Mouse (Mus musculus): ENCODE data around the gene Smox.

Gene Smox

DNA sequence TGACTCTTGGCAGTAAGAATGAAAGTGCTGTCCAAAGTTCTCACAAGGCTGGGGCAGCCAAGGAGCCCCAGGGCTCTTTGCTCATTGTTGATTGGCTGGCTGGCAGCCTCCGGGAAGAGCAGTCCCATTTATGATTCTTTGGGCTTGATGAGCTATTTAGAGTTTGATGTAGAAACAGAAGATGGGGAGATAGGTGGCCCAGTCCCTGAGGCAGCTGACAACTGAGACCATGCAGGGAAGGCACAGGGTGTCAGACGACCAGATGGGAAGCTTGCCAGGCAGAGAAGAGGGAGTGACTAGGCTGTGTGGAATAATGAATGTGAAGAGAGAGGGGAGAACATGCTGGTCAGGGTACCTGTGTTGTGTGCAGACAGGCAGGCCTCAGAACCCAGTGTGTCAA lies 22.2 kb downstream of the Smox start:
- in situ Hi-C loops (cut with MboI, MseI), result no loop called here

DNA sequence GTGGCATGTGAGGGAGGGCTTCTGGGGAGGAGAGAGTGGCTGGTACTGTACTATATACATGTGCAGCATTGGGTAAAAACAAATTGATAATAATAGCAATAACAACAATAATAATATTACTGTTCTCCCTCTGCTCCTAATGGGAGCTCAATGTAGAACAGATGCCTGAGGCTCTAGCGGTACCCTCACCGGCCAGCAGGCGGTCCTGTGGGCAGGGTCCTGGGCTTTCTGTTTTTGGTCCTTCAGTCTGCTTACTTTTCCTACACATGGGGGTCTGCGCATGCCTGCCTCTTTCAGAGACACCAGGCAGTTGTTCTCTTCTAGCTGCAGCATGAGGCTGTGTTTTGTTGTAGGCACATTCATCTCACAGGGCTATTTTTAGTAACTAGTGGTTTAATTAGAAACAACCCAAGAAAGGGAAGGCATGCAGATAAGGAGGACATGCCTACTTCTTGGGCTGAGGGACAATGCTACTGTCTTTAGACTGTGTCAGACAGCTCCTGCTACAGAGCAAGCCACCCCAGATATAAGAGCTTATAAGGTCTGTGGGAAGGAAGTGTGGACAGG lies 22.8 kb downstream of the Smox start:
- in situ Hi-C loops (cut with MboI, MseI), result no loop called here

DNA sequence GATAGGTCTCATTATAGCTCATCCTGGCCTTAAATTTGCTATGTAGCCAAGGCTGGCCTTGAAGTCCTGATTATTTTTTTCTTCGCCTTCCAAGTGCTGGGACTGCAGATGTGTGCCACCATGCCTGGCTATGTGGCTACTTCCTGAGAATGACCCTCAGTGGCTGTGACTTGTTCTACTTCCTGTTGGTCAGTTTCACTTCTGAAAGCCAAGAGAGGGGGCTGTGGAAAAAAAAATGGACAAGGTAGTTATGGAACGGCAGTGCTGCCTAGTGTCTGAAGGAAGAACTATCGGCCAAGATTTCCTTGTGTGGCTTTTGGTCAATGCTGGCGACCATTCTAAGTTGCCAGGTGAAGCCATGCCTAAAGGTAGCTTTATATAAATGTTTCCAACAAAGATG lies 26.3 kb downstream of the Smox start:
- in situ Hi-C loops (cut with MboI, MseI), result no loop called here

DNA sequence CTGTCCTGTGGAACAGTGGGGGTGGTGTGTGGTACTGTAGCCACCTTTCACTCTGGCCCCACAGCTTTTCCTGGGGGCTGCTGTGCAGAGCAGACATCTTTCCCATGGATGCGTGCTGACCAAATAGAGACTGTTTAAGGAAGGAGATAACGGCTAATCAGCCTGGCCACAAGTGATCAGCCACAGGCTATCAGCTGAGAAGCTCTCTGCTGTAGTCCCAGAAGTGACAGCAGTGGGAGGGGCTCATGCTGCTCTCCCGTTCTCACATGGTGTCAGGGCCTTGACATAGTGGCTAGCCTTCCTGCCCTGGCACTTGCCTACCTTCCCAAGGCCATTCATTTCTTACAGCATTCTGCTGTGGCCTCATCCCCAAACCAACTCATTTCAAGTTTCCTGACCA lies 27.5 kb downstream of the Smox start:
- in situ Hi-C loops (cut with MboI, MseI), result no loop called here

DNA sequence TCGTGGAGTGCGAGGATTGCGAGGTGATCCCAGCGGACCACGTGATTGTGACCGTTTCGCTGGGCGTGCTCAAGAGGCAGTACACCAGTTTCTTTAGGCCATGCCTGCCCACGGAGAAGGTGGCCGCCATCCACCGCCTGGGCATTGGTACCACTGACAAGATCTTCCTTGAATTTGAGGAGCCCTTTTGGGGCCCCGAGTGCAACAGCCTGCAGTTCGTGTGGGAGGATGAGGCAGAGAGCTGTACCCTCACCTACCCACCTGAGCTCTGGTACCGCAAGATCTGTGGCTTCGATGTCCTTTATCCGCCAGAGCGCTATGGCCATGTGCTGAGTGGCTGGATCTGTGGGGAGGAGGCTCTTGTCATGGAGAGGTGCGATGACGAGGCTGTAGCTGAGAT lies 29.4 kb downstream of the Smox start:
- in situ Hi-C loops (cut with MboI, MseI), result no loop called here

DNA sequence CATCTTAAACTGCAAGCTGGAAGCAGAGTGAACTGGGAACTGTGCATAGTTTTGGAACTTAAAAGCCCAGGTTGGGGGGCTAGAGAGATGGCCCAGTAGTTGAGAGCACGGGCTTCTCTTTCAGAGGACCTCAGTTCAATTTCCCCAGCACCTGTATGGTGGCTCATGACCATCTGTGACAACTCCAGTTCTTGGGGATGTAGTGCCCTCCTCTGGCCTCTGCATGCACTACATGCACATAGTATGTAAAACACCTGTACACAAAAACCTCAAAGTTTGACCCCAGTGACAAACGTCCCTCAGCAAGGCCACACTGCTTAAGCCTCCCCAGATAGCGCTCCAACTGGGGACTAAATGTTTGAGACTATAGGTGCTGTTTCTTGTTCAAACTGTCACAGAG lies 35.8 kb downstream of the Smox start:
- in situ Hi-C loops (cut with MboI, MseI), result no loop called here

DNA sequence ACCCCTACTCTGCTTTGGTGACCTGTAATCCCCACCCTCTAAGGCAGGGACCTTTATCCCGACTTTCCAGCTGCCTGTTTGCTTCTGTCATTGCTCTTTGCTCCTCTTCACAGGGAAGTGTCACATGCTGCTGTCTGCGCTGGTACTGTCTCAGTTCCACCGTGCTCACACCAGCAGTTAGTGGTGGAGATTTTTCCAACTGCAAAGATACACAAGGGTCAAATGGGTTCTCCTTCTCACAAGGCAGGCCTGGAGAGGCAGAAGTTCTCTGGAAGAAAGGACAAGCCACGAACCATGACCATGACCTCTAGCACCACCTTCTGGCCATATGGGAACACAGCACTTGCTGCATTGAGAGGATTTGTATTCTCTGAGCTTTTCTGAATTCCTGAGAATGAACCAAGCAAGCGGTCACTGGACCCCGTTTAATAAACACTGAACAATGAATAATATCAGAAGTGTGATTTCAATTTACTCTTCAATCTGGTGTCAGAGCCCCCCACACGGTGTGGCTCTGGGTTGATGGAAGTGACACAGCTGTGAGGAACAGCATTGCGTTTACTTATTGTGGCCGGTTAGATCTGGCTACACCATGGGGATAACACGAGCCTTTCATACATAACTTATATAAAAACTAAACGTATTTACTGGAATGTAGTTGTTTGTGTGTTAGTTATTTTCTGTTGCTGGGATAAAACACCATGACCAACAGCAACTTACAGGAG lies 38.8 kb downstream of the Smox start:
- in situ Hi-C loops (cut with MboI, MseI), result no loop called here

DNA sequence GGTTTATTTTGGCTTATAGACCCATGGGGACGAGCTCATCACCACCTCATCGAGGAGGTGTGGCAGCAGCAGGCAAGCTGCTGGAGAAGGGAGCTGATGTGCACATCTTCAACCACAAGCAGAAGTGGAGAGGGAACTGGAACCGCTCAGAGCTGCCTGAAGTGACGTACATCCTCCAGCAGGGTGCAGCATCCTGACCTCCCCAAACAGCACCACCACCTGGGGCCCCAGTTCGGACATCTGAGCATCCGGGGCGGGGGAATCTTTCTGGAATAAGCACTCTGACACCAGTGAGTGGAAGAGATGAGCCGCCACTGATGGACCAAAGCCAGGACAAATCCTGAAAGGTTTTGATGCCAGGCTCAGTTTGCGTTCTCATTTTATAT lies 39.3 kb downstream of the Smox start:
- in situ Hi-C loops (cut with MboI, MseI), result no loop called here

DNA sequence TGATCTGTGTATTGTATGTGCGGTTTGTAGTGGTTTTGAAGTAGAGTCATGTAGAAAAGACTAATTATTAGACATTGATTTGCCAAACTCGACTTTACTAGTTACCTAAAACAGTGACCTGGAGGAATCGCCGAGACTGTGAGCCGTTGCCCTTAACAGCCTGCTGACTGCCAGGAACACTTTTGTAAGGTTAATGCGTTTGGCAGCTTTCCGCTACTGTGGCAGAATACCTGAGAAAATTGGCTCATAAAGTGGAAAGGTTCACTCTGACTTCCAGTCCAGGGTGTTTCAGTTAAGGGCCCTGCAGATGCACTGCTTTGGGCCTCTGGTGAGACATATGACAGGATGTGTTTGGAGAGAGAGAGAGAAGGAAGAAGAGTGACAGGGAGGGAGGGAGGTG lies 40.0 kb downstream of the Smox start:
- in situ Hi-C loops (cut with MboI, MseI), result no loop called here

DNA sequence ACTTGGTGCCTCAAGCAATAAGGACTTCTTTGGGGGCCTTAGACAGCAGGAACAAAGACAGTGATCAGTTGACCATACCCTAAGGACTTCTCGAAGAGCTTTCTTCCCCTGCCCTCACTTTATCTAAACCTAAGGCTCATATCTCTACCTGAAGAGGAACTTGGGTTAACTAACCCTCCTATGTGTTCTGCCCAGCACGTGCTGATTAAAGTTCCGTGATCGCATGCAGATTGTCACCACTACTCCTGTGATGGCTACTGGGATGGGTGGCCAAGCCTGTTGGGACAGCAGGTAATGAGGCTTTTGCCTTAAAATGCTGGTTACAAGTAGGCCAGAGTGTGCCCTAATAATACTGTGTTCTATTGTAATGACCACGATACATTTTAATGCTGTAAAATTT lies 43.9 kb downstream of the Smox start:
- in situ Hi-C loops (cut with MboI, MseI), result no loop called here

DNA sequence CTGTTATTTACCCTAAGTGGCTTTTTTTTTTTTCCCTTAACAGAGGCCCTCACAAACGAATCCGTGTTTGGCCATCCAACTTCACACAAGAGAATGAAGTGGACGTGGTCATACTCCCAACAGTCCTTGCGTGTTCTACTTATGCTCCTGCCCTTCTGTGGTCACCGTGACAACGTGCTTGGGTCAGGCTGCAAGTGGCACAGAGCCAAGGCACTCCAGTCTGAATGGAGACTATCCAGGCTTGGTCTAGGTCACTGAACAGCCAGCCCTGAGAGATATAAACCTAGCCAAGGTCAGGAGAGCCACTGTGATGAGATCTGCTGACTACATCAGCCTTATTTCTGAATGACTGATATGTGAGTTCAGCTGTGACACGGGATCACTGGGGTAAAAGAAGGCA lies 47.0 kb downstream of the Smox start:
- in situ Hi-C loops (cut with MboI, MseI), result no loop called here

DNA sequence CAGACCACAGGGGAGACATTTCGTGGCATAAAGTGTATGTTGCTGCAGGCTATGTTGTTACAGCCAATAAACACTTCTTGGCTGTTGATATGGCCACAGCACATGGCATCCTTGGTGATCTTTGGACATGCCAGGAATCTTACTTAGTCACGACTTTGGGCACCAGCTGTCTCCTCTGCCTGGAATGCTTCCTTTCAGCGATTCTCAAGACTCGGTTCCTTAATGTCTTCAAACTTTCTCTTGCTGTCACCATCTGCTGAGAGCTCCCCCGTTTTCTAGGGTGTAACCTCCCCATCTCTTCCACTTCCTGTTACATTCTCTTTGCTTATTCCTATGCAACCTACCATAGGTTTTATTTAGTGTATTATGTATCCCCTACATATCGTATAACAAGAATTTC lies 48.5 kb downstream of the Smox start:
- in situ Hi-C loops (cut with MboI, MseI), result loop anchor here (5.0 kb wide), 1 partner anchor 273 kb away; no protein-coding TSS in a partner anchor

DNA sequence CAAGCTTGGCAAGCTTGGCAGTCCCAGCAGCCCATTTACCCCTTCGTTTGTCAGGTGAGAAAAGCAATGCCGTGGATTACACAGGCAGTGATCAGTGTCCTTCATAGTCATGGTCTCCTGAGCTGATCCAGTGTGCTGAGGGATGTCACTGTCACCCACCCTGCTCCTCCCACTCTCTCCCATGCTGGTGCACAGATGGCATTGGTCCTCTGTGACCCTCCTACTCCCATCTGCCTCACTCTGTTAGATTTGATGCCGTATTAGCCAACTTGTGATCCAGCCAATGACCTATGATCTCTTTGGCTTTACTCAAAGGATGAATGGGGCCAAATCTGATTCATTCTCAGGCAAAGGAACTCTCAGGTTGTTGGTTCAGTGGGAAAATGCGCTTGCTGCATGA lies 50.4 kb downstream of the Smox start:
- in situ Hi-C loops (cut with MboI, MseI), result loop anchor here (5.0 kb wide), 1 partner anchor 271 kb away; no protein-coding TSS in a partner anchor

DNA sequence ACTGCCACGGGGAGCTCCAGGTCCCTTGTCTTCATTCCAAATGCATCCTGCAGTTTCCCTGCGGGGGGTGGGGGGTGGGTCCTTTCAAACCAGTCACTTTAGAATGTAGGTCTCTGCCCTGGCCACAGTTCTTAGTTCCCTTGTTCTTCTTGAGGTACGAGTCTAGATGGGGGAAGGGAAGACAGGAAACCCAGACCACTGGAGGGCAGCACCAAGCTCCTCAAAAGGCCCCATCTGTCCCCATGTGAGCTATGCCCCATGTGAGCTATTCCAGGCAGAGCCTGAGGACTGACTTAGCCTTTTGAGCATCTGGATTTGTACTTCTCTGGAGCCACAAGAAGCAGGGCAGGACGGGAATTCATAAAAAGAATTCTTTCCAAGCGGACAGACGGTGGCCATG lies 51.2 kb downstream of the Smox start:
- in situ Hi-C loops (cut with MboI, MseI), result loop anchor here (5.0 kb wide), 1 partner anchor 270 kb away; no protein-coding TSS in a partner anchor

DNA sequence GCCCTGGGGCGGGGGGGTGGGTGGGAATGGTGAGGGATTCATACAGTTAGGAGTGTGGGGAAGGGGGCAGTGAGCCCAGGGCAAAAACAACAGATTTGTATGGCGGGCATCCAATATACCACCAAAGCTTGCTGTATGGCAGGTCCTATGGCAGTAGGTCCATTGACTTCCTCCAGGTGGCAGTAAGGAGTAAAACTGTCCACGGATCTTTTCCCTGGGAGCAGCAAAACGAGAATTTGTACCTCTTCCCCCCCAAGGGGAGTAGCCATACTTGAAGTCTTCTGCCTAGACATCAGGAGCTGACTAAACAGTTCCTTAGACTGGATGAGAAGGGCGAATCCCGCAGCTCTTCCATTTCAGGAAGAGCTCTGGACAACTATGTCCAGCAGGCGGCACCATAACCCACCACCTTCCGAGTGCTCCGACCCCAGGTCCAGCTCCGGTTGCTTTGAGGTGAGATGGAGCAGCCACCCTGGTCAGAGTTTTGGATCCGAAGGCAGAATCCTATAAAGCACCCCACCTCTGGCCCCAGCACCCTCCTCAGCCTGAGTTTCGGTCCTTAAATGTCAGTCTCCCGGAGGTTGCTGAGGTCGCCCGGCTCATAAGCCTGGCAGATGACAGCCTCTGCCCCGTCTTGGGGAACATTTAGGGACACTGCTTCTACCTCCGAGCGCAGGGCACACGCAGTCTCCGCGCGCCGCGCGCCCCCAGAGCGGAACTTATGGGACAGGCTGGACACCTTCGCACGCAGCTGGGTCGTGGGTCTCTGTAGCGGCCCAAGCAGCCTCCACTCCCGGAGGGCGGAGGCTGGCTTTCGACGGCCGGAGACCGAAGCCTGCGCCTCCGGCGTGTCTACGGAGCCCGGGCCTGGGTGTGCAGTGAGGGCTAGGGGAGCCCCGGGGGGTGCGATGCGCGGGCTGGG lies 54.4 kb downstream of the Smox start:
- in situ Hi-C loops (cut with MboI, MseI), result loop anchor here (5.0 kb wide), 1 partner anchor 407 kb away; the partner anchor contains the start of gene Prnd

DNA sequence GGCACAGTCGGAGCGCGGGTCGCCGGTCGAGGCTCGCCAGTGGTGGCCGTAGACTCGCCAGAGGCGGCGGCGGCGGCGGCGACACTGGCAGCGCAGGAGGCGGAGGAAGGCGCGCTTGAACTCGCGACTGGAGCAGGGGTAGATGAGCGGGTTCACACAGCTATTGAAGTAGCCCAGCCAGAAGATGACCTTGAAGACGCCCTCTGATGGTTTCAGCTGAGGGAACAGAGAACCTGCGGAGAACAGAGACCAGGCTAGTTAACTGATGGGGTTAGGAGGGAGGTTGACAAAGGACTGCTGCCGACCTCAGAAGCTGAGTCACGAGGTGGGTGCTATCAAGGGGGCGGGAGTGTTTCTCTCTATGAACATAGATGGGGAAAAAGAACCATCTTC lies 55.0 kb downstream of the Smox start:
- in situ Hi-C loops (cut with MboI, MseI), result loop anchor here (5.0 kb wide), 1 partner anchor 406 kb away; the partner anchor contains the start of gene Prnd

DNA sequence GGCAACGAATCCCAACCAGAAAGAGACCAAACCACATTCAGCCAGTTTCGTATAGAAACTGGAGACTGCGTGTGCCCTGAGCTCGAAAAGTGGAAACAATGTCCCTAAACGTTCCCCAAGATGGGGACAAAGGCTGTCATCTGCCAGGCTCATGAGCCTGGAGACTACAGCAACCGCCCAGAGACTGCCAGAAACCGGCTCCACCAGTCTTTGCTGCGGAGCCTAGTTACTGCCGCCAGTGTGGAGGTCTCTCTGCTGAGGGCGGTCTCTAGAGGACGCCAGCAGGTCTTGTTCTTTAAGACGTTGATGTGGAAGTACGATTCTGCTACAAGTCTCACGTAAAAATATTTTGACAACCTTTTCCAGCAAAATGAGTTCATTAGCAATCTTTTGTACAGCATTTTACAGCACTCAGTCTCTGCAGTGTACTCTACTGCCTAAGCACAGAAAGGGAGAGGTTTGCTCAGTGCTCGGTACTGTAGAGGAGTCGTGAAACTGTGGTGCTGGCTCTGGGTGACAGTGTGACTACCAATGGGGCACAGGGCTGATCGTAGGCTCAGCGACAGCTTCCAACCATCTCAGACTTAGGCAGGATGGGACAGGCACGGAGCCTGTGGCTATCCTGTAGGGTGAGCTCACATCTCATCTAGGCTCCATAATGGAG lies 55.6 kb downstream of the Smox start:
- in situ Hi-C loops (cut with MboI, MseI), result loop anchor here (5.0 kb wide), 1 partner anchor 405 kb away; the partner anchor contains the start of gene Prnd

DNA sequence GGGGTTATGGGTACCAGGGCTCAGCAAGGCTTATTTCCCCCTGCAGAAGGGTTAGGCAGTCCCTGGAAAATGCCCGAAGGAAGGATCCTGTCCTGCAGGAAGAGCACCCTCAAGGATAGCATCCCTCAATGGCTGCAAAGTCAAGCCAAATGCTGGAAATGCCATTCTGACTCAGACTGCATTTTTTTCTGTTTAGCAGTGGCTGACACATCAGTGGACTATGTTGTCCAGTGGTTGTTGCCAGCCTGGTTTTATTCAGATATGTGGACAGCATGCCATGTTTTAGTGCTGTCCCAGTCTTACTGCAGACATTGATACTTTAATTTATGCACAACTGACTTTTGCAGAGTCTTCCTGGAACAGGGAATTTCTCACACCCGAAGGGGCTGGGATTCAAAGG lies 57.0 kb downstream of the Smox start:
- in situ Hi-C loops (cut with MboI, MseI), result loop anchor here (5.0 kb wide), 1 partner anchor 404 kb away; the partner anchor contains the start of gene Prnd

DNA sequence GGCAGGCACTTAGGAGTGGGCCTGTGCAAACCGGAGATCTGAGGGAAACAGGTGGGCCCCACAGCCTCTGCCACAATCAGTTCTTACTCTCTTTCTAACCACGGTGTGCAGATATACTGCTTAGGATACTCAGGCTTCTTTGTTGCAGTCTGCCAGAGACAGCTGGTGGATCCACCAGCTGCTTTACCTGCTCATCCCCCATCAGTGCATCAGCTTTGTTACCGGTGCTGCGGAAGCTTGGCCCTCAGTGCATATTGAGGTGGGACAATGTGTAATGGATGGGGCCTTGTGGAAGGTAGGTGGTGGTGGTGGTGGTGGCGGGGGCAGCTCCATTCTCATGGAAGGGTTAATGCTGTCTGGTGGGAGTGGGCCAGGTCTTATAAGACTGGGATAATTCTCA lies 57.8 kb downstream of the Smox start:
- in situ Hi-C loops (cut with MboI, MseI), result loop anchor here (5.0 kb wide), 1 partner anchor 403 kb away; the partner anchor contains the start of gene Prnd

DNA sequence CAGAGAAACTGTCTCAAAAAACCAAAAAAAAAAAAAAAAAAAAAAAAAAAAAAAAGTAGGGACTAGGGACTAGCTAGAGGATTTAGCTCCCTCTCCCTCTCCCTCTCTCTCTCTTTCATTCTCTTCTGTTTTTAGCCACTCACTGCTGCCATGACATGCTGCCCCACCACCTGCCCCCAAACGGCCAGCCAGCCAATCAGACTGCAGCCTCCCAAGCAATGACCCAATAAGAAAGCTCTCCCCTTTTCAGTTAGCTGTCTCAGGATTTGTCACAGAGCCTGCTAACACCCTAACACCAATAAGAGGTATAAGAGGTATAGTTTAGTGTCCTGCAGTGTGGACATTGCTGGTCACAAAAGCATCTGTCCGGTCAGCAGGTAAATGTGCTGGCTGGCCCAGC lies 59.2 kb downstream of the Smox start:
- in situ Hi-C loops (cut with MboI, MseI), result no loop called here

DNA sequence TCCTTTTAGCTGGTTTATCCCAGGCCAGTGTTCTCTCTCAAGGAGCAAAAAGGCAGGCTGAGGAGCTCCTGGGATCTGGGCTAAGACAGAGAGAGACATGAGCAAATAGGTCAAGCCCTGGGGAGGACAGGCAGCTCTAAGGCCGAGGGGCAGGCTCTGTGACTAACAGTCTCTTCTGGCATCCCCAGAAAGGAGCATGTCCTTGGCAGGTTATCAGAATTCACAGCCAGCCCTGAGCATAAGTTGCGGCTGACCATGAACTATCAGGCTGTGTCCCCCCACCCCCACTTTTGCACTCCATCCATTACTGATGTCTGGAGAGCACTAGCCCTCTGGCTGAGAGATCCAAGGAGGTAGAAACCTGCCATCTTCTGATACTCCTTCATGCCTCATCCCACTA lies 59.6 kb downstream of the Smox start:
- in situ Hi-C loops (cut with MboI, MseI), result no loop called here

Measured in T-helper 2 cell (primary cell).